Mouse (Mus musculus) heart, embryonic 11.5 days (tissue): ENCODE measurements around the gene Ubr4. TPM values are rescaled to one million over a fixed set of nuclear protein-coding genes. Genes with fewer than 3 reads are reported as not detected.

Source experiments
- ATAC-seq: fragments of 200-750 bp; cut with Nextera tagmentation; replicated peaks from 2 replicates; pipeline ENCODE4 v1.8.0; 2017; ENCODE audit warnings: moderate library complexity; ENCODE audit not compliant: insufficient number of reproducible peaks, low FRiP score, low TSS enrichment
- H3K27ac ChIP-seq: fragments of 300-500 bp; sonication (generic); 2 replicates; pipeline ENCODE4 v1.5.1; 2014; ENCODE audit warnings: mild to moderate bottlenecking, low read depth, low read length
- H3K27me3 ChIP-seq: fragments of 300-500 bp; sonication (generic); 2 replicates; pipeline ENCODE4 v1.6.1; 2014; ENCODE audit warnings: mild to moderate bottlenecking, low read length, mixed read lengths; ENCODE audit not compliant: control insufficient read depth, insufficient read depth
- H3K36me3 ChIP-seq: fragments of 300-500 bp; sonication (generic); 2 replicates; pipeline ENCODE4 v1.6.1; 2014; ENCODE audit warnings: mild to moderate bottlenecking, low read length, moderate library complexity, mixed read lengths; ENCODE audit not compliant: control insufficient read depth, insufficient read depth
- H3K4me1 ChIP-seq: fragments of 300-500 bp; sonication (generic); 2 replicates; pipeline ENCODE4 v1.6.1; 2014; ENCODE audit warnings: low read length; ENCODE audit not compliant: control insufficient read depth, insufficient read depth
- H3K4me2 ChIP-seq: fragments of 300-500 bp; sonication (generic); 2 replicates; pipeline ENCODE4 v1.6.1; 2014; ENCODE audit warnings: mild to moderate bottlenecking, moderate library complexity
- H3K4me3 ChIP-seq: fragments of 300-500 bp; sonication (generic); 2 replicates; pipeline ENCODE4 v1.5.1; 2014; ENCODE audit warnings: low read depth, low read length
- H3K9ac ChIP-seq: fragments of 300-500 bp; sonication (generic); 2 replicates; pipeline ENCODE4 v1.6.1; 2014; ENCODE audit warnings: mild to moderate bottlenecking, low read depth, low read length, moderate library complexity
- H3K9me3 ChIP-seq: fragments of 300-500 bp; sonication (generic); replicated peaks from 2 replicates; pipeline ENCODE4 v1.6.1; 2016; ENCODE audit warnings: low read length; ENCODE audit not compliant: control insufficient read depth
- WGBS: fragments of 180-500 bp; shearing (Covaris S2); extraction: QIAGEN DNeasy Blood & Tissue Kit; methylation state at CpG from one replicate; pipeline ENCODE4 v1.1.7; 2014; ENCODE audit not compliant: insufficient replicate concordance; 5-methylcytosine and 5-hydroxymethylcytosine counted together
- polyA plus RNA-seq: library from polyadenylated mRNA; unstranded; fragments of >200 nt; fragmentation: Nextera tagmentation; extraction: Ambion mirVana; gene quantifications from 2 replicates; pipeline ENCODE4 v1.2.1, GENCODE M21; 2014

The Ubr4 gene
- polyA plus RNA-seq, 1 experiment from 2014 or later, result 71.5 TPM

DNA sequence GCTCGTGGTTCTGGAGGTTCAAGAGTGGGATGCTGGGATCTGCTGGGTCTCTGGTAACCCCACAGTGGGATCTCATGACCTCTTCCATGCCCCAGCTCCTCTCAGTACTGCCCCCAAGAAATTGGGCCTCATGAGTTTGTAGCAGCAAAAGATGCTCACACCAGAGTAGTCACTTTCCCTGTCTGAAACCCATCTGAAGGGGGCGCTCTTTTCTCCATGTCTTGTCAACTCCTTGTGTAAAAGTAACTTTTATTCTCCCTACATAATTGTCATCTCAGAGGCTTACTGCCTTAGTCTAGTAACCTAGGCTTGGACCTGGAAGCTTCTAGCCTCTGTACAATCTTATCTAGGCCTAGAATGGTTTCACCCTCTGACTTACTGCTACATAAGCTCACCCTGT, 125.6 kb downstream of the Ubr4 start:
- H3K27me3 ChIP-seq, result no peaks in the 10 kb centered on the region
- no peak for ATAC-seq
- H3K27ac ChIP-seq, result no peak overlapping the region
- H3K9me3 ChIP-seq, result no peaks in the 10 kb centered on the region
- H3K4me3 ChIP-seq, result no peak overlapping the region
- H3K9ac ChIP-seq, result no peak overlapping the region
- peaks cover 63% of the 10 kb centered on the region for H3K36me3 ChIP-seq
- no peak overlapping the region for H3K4me2 ChIP-seq
- WGBS, result 70% methylated on average over 2 of the region's 2 CpGs
- H3K4me1 ChIP-seq, result peaks cover 7% of the 10 kb centered on the region

DNA sequence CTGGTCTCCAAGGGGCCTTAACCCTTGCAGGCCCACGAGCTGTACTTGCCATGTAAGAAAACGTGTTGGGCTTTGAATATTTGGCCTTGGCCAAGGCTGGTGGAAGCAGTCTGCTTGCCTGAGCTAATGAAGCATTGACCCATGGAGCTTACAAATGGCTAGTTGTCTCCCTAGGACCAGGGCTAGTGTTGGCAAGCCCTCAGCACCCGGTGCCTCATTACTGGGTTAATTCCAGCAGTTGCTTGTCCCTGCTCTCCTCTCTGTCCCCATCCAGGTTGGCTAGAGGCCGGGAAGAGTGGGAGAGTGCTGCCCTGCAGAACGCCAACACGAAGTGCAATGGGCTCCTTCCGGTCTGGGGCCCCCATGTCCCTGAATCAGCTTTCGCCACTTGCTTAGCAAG, 126.8 kb downstream of the Ubr4 start:
- Histone ChIP-seq H3K36me3 (peaks cover 57% of the 10 kb centered on the region), H3K4me2 (no peak overlapping the region), H3K27ac (no peak overlapping the region), H3K4me1 (peaks cover 7% of the 10 kb centered on the region), H3K9ac (no peak overlapping the region), H3K9me3 (no peaks in the 10 kb centered on the region), H3K27me3 (no peaks in the 10 kb centered on the region), H3K4me3 (no peak overlapping the region)
- ATAC-seq, result no peak
- WGBS, result 88% methylated on average over 8 of the region's 8 CpGs

GRCm38 (mm10) chr4:139481400-139481799, 129.0 kb downstream of the Ubr4 start:
- Histone ChIP-seq H3K9ac (no peak overlapping the region), H3K27ac (no peak overlapping the region; the same call in 1 of the 2 replicates), H3K4me2 (no peak overlapping the region), H3K27me3 (no peaks in the 10 kb centered on the region), H3K36me3 (peaks cover 51% of the 10 kb centered on the region), H3K9me3 (no peaks in the 10 kb centered on the region), H3K4me1 (peaks cover 7% of the 10 kb centered on the region), H3K4me3 (no peak overlapping the region)
- 71% methylated on average over 1 of the region's 1 CpGs for WGBS
- no peak for ATAC-seq

DNA sequence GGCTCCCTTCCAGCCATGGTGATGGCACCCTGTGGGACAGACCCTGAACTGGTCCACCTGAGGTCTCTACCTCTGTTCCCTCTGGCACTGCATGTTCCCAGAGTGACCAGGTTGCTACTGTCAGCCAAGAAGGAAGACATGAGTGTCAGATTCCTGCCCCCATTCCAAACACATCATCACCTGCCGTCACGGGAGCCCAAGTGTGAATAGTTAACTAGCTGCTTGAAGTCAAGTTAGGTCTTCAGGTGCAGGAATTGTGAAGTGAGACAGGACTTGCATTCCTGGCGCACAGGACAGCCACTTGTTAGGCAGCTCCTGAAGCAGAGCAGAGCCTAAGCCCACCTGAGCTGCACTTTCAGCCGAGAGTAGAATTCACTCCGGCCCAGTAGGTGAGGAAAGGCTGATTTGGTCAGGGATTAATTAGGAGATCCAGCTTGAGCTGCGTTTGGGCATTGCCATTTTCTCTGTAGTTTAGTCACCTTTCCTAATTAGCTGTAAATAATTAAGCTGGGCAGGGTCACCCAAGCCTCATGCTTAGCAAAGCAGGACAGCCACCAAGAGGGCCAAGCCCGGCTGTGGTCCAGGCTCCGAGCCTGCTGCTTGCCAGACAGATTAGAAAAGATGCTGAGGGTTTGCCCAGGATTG, 131.2 kb downstream of the Ubr4 start:
- H3K4me3 ChIP-seq, result no peak overlapping the region
- WGBS, result 90% methylated on average over 8 of the region's 8 CpGs

GRCm38 (mm10) chr4:139484496-139484895, 132.1 kb downstream of the Ubr4 start:
- Histone ChIP-seq H3K27ac (no peak overlapping the region), H3K27me3 (no peaks in the 10 kb centered on the region), H3K4me2 (no peak overlapping the region), H3K4me1 (peaks cover 7% of the 10 kb centered on the region), H3K9ac (no peak overlapping the region), H3K36me3 (peaks cover 54% of the 10 kb centered on the region), H3K9me3 (no peaks in the 10 kb centered on the region), H3K4me3 (no peak overlapping the region)
- ATAC-seq, result no peak
- 92% methylated on average over 7 of the region's 7 CpGs for WGBS

More for the DNA sequence above, 131.2 kb downstream of the Ubr4 start:
- Histone ChIP-seq H3K27ac (no peak overlapping the region), H3K27me3 (no peaks in the 10 kb centered on the region), H3K9me3 (no peaks in the 10 kb centered on the region), H3K4me1 (peaks cover 7% of the 10 kb centered on the region), H3K4me2 (no peak overlapping the region), H3K9ac (no peak overlapping the region), H3K36me3 (peaks cover 63% of the 10 kb centered on the region)
- ATAC-seq, result no peak

DNA sequence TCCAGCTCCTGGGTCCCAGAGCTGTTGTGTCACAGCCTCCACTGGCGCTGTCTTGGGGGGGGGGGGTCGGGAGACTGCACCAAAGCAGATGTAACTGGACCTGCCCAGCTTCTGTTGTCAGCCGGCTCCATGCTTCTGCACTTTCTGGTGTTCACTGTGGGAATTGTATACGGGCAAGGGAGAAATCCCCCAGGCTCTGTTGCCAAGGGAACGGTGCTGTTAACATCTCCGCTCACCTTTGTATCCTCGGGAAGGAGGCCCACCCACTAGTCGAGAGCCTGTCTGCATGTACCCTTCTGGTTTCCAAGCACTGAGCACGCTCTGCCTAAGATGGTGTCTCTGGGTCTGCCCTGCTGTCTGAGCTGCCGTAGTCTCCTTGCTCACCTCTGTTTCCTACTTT, 134.7 kb downstream of the Ubr4 start:
- peaks cover 49% of the 10 kb centered on the region for H3K36me3 ChIP-seq
- no peak overlapping the region for H3K27ac ChIP-seq
- H3K27me3 ChIP-seq, result no peaks in the 10 kb centered on the region
- no peak for ATAC-seq
- H3K4me1 ChIP-seq, result peaks cover 7% of the 10 kb centered on the region
- WGBS, result 80% methylated on average over 10 of the region's 10 CpGs
- H3K9ac ChIP-seq, result no peak overlapping the region
- no peak overlapping the region for H3K4me3 ChIP-seq
- no peaks in the 10 kb centered on the region for H3K9me3 ChIP-seq
- H3K4me2 ChIP-seq, result no peak overlapping the region

GRCm38 (mm10) chr4:139488325-139488724, 135.9 kb downstream of the Ubr4 start:
- Histone ChIP-seq H3K36me3 (peaks cover 38% of the 10 kb centered on the region), H3K27me3 (no peaks in the 10 kb centered on the region), H3K27ac (no peak overlapping the region), H3K4me1 (peaks cover 14% of the 10 kb centered on the region), H3K4me2 (no peak overlapping the region), H3K9ac (no peak overlapping the region), H3K9me3 (no peaks in the 10 kb centered on the region), H3K4me3 (no peak overlapping the region)
- 90% methylated on average over 5 of the region's 5 CpGs for WGBS
- ATAC-seq, result no peak

- ATAC-seq, result no peak
- WGBS, result 80% methylated on average over 1 of the region's 1 CpGs
- Histone ChIP-seq H3K4me2 (no peak overlapping the region), H3K9ac (no peak overlapping the region), H3K4me3 (no peak overlapping the region), H3K36me3 (peaks cover 31% of the 10 kb centered on the region), H3K27ac (no peak overlapping the region), H3K4me1 (peaks cover 14% of the 10 kb centered on the region), H3K9me3 (no peaks in the 10 kb centered on the region), H3K27me3 (no peaks in the 10 kb centered on the region)
Observed at GRCm38 (mm10) chr4:139489946-139490345, 137.5 kb downstream of the Ubr4 start.

DNA sequence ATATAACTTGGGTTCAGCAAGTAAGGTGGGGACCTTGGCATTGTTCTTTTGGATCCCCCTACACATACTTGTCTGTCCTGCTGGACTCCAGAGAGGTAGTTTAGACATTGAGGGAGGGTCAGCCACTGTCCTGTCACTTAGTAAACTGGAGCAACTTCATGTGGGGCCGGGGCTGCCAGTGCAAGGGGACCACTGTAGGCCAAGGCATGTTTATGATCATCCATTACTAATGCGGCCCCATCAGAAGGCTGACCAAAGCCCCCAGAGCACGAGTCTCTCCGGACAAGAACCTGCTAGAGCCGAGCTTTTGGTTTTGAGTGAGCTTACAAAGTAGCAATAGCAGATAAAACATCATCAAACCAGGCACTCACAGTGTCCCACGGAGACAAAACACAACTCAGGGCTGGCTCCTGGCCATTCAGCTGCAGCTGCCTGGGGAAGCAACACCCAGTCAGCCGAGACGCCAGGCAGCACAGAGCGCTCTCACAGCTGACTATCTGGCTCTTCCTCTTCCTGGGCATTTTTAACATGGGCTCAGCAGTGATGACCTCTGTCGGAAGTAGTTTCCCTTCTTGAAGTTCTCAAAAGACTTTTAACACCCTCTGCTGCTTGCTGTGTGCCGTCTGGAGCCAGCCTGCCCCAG, 138.1 kb downstream of the Ubr4 start:
- no peak for ATAC-seq
- no peak overlapping the region for H3K4me2 ChIP-seq
- H3K4me1 ChIP-seq, result peaks cover 14% of the 10 kb centered on the region
- H3K36me3 ChIP-seq, result peaks cover 27% of the 10 kb centered on the region
- H3K9me3 ChIP-seq, result no peaks in the 10 kb centered on the region
- no peak overlapping the region for H3K9ac ChIP-seq
- no peaks in the 10 kb centered on the region for H3K27me3 ChIP-seq
- 76% methylated on average over 11 of the region's 11 CpGs for WGBS
- no peak overlapping the region for H3K27ac ChIP-seq
- H3K4me3 ChIP-seq, result no peak overlapping the region
